Mouse (Mus musculus) embryonic facial prominence, embryonic 15.5 days (tissue): ENCODE data around the gene Fndc8. TPM values are rescaled to one million over a fixed set of nuclear protein-coding genes. Genes with fewer than 3 reads are reported as not detected.

ENCODE experiments used
- ATAC-seq: fragments of 200-750 bp; cut with Nextera tagmentation; 2 replicates; pipeline ENCODE4 v1.8.0; 2017; ENCODE audit warnings: low read depth, moderate TSS enrichment; ENCODE audit not compliant: insufficient number of reproducible peaks, low FRiP score, low TSS enrichment
- H3K27ac ChIP-seq: fragments of 300-500 bp; sonication (generic); replicated peaks from 2 replicates; pipeline ENCODE4 v1.5.1; 2015; ENCODE audit warnings: mild to moderate bottlenecking, inconsistent platforms
- H3K27me3 ChIP-seq: fragments of 300-500 bp; sonication (generic); 2 replicates; pipeline ENCODE4 v1.6.1; 2015; ENCODE audit warnings: inconsistent platforms
- H3K36me3 ChIP-seq: fragments of 300-500 bp; sonication (generic); 2 replicates; pipeline ENCODE4 v1.6.1; 2015; ENCODE audit warnings: mild to moderate bottlenecking, inconsistent platforms
- H3K4me1 ChIP-seq: fragments of 300-500 bp; sonication (generic); 2 replicates; pipeline ENCODE4 v1.6.1; 2015; ENCODE audit warnings: inconsistent platforms
- H3K4me2 ChIP-seq: fragments of 300-500 bp; sonication (generic); replicated peaks from 2 replicates; pipeline ENCODE4 v1.6.1; 2015; ENCODE audit warnings: mild to moderate bottlenecking, inconsistent platforms
- H3K4me3 ChIP-seq: fragments of 300-500 bp; sonication (generic); replicated peaks from 2 replicates; pipeline ENCODE4 v1.5.1; 2015; ENCODE audit warnings: mild to moderate bottlenecking, inconsistent platforms
- H3K9ac ChIP-seq: fragments of 300-500 bp; sonication (generic); 2 replicates; pipeline ENCODE4 v1.6.1; 2015; ENCODE audit warnings: inconsistent platforms
- H3K9me3 ChIP-seq: fragments of 300-500 bp; sonication (generic); replicated peaks from 2 replicates; pipeline ENCODE4 v1.6.1; 2016; ENCODE audit warnings: inconsistent platforms
- WGBS: fragments of 180-500 bp; shearing (Covaris S2); methylation state at CpG from one replicate; pipeline ENCODE4 v1.1.7; 2015; 5-methylcytosine and 5-hydroxymethylcytosine counted together
- polyA plus RNA-seq: library from polyadenylated mRNA; unstranded; fragments of >200 nt; fragmentation: Nextera tagmentation; extraction: Ambion mirVana; gene quantifications from 2 replicates; pipeline ENCODE4 v1.2.1, GENCODE M21; 2015

The Fndc8 gene
- polyA plus RNA-seq, 1 experiment from 2014 or later: 0.39 TPM

GRCm38 (mm10) chr11:82855327-82855973, 36.5 kb upstream of the Fndc8 start:
- no peak for ATAC-seq
- no peak overlapping the region for H3K4me3 ChIP-seq
- WGBS: 84% methylated on average over 9 of the region's 9 CpGs

GRCm38 (mm10) chr11:82856032-82856431, 35.9 kb upstream of the Fndc8 start:
- H3K9me3 ChIP-seq: no peaks in the 10 kb centered on the region
- H3K9ac ChIP-seq: no peak overlapping the region
- H3K27ac ChIP-seq: no peak overlapping the region
- no peak for ATAC-seq
- H3K4me1 ChIP-seq: no peaks in the 10 kb centered on the region
- H3K4me3 ChIP-seq: no peak overlapping the region
- no peak overlapping the region for H3K4me2 ChIP-seq
- H3K27me3 ChIP-seq: no peaks in the 10 kb centered on the region
- no peaks in the 10 kb centered on the region for H3K36me3 ChIP-seq
- 73% methylated on average over 10 of the region's 10 CpGs for WGBS

More at GRCm38 (mm10) chr11:82855327-82855973, 36.5 kb upstream of the Fndc8 start:
- no peaks in the 10 kb centered on the region for H3K36me3 ChIP-seq
- no peak overlapping the region for H3K27ac ChIP-seq
- no peak overlapping the region for H3K9ac ChIP-seq
- no peak overlapping the region for H3K4me2 ChIP-seq
- H3K27me3 ChIP-seq: no peaks in the 10 kb centered on the region
- no peaks in the 10 kb centered on the region for H3K4me1 ChIP-seq
- no peaks in the 10 kb centered on the region for H3K9me3 ChIP-seq

- ATAC-seq: no peak
- no peaks in the 10 kb centered on the region for H3K36me3 ChIP-seq
- no peak overlapping the region for H3K4me2 ChIP-seq
- H3K4me3 ChIP-seq: no peak overlapping the region
- no peaks in the 10 kb centered on the region; the same call in 1 of the 2 replicates for H3K4me1 ChIP-seq
- no peaks in the 10 kb centered on the region for H3K9me3 ChIP-seq
- H3K27ac ChIP-seq: no peak overlapping the region
- WGBS: 62% methylated on average over 13 of the region's 13 CpGs
- no peaks in the 10 kb centered on the region for H3K27me3 ChIP-seq
- no peak overlapping the region for H3K9ac ChIP-seq
Measured at GRCm38 (mm10) chr11:82857307-82857848, 34.5 kb upstream of the Fndc8 start.

GRCm38 (mm10) chr11:82860759-82861158, 31.2 kb upstream of the Fndc8 start:
- H3K9ac ChIP-seq: no peak overlapping the region
- H3K4me2 ChIP-seq: no peak overlapping the region
- no peaks in the 10 kb centered on the region for H3K36me3 ChIP-seq
- 56% methylated on average over 6 of the region's 6 CpGs for WGBS
- H3K4me1 ChIP-seq: no peaks in the 10 kb centered on the region; the same call in 1 of the 2 replicates
- H3K27me3 ChIP-seq: no peaks in the 10 kb centered on the region
- H3K9me3 ChIP-seq: no peaks in the 10 kb centered on the region
- H3K27ac ChIP-seq: no peak overlapping the region
- ATAC-seq: no peak
- H3K4me3 ChIP-seq: no peak overlapping the region

- no peaks in the 10 kb centered on the region for H3K9me3 ChIP-seq
- H3K4me1 ChIP-seq: no peaks in the 10 kb centered on the region; the same call in 1 of the 2 replicates
- ATAC-seq: no peak
- H3K4me2 ChIP-seq: no peak overlapping the region
- no peak overlapping the region for H3K9ac ChIP-seq
- H3K27ac ChIP-seq: no peak overlapping the region
- no peaks in the 10 kb centered on the region for H3K27me3 ChIP-seq
- no peaks in the 10 kb centered on the region for H3K36me3 ChIP-seq
- WGBS: 66% methylated on average over 8 of the region's 8 CpGs
- H3K4me3 ChIP-seq: no peak overlapping the region
Measured at GRCm38 (mm10) chr11:82861558-82861957, 30.4 kb upstream of the Fndc8 start.

- Histone ChIP-seq H3K4me1 (no peaks in the 10 kb centered on the region; the same call in 1 of the 2 replicates), H3K27ac (no peak overlapping the region), H3K9me3 (no peaks in the 10 kb centered on the region), H3K9ac (no peak overlapping the region), H3K27me3 (no peaks in the 10 kb centered on the region), H3K4me2 (no peak overlapping the region), H3K36me3 (no peaks in the 10 kb centered on the region), H3K4me3 (no peak overlapping the region)
- ATAC-seq: no peak
- WGBS: 77% methylated on average over 9 of the region's 9 CpGs
Measured at GRCm38 (mm10) chr11:82862638-82863037, 29.3 kb upstream of the Fndc8 start.

- Histone ChIP-seq H3K27me3 (no peaks in the 10 kb centered on the region), H3K9ac (no peak overlapping the region), H3K4me3 (no peak overlapping the region), H3K36me3 (no peaks in the 10 kb centered on the region), H3K9me3 (no peaks in the 10 kb centered on the region), H3K27ac (no peak overlapping the region), H3K4me2 (no peak overlapping the region), H3K4me1 (no peaks in the 10 kb centered on the region; the same call in 1 of the 2 replicates)
- WGBS: 56% methylated on average over 2 of the region's 2 CpGs
- ATAC-seq: no peak
Measured at GRCm38 (mm10) chr11:82863059-82863458, 28.9 kb upstream of the Fndc8 start.

GRCm38 (mm10) chr11:82863488-82863931, 28.4 kb upstream of the Fndc8 start:
- ATAC-seq: peak; percentile 39; the same call in 1 of the 2 replicates

GRCm38 (mm10) chr11:82865957-82866356, 26.0 kb upstream of the Fndc8 start:
- WGBS: 81% methylated on average over 10 of the region's 10 CpGs
- no peak overlapping the region for H3K27ac ChIP-seq
- H3K4me2 ChIP-seq: no peak overlapping the region
- H3K36me3 ChIP-seq: no peaks in the 10 kb centered on the region
- H3K9me3 ChIP-seq: no peaks in the 10 kb centered on the region
- no peaks in the 10 kb centered on the region for H3K27me3 ChIP-seq
- no peak for ATAC-seq
- H3K4me3 ChIP-seq: no peak overlapping the region
- H3K9ac ChIP-seq: no peak overlapping the region
- peaks cover 4% of the 10 kb centered on the region; the same call in 1 of the 2 replicates for H3K4me1 ChIP-seq

More at GRCm38 (mm10) chr11:82863488-82863931, 28.4 kb upstream of the Fndc8 start:
- Histone ChIP-seq H3K4me2 (no peak overlapping the region), H3K4me3 (no peak overlapping the region), H3K9ac (no peak overlapping the region), H3K9me3 (no peaks in the 10 kb centered on the region), H3K36me3 (no peaks in the 10 kb centered on the region), H3K27me3 (no peaks in the 10 kb centered on the region), H3K27ac (no peak overlapping the region), H3K4me1 (no peaks in the 10 kb centered on the region; the same call in 1 of the 2 replicates)
- 44% methylated on average over 4 of the region's 4 CpGs for WGBS

GRCm38 (mm10) chr11:82866850-82867564, 24.9 kb upstream of the Fndc8 start:
- Histone ChIP-seq H3K4me3 (no peak overlapping the region), H3K9ac (no peak overlapping the region), H3K9me3 (no peaks in the 10 kb centered on the region), H3K27ac (no peak overlapping the region), H3K36me3 (no peaks in the 10 kb centered on the region), H3K4me2 (no peak overlapping the region), H3K27me3 (no peaks in the 10 kb centered on the region), H3K4me1 (peaks cover 4% of the 10 kb centered on the region; the same call in 1 of the 2 replicates)
- 37% methylated on average over 7 of the region's 7 CpGs for WGBS
- ATAC-seq: no peak

GRCm38 (mm10) chr11:82867956-82868355, 24.0 kb upstream of the Fndc8 start:
- Histone ChIP-seq H3K4me3 (no peak overlapping the region), H3K4me2 (no peak overlapping the region), H3K4me1 (0 out of 2 replicates have a peak, but pooled peaks cover 4% of the 10 kb centered on the region), H3K36me3 (no peaks in the 10 kb centered on the region), H3K27ac (no peak overlapping the region), H3K27me3 (no peaks in the 10 kb centered on the region), H3K9me3 (no peaks in the 10 kb centered on the region), H3K9ac (no peak overlapping the region)
- ATAC-seq: no peak
- 68% methylated on average over 5 of the region's 5 CpGs for WGBS
